ENCODE assay signal across 23 mouse cellular contexts in genomic region chr10:12045937-12046336, GRCm38 (mm10).
"Had no signal": no experiment of that assay in that cellular context is flagged by ENCODE, and none has a peak within 500 bp of the region (broad histone marks: within the 10 kb centered on the region; RNA-seq: fewer than 3 reads in every experiment).

No protein-coding gene starts in this region.

- H3K27ac ChIP-seq: heart, adult 2 months; hindbrain, embryonic 13.5 days; hindbrain, embryonic 15.5 days; hindbrain, postnatal 0 days; kidney, embryonic 15.5 days; kidney, postnatal 0 days; limb, embryonic 12.5 days; liver, embryonic 12.5 days; liver, embryonic 14.5 days had no signal

- ATAC-seq: hindbrain, postnatal 0 days; liver, embryonic 12.5 days had no signal

- H3K9ac ChIP-seq: heart, embryonic 12.5 days; hindbrain, embryonic 13.5 days; hindbrain, embryonic 15.5 days; kidney, embryonic 15.5 days; limb, embryonic 12.5 days; liver, embryonic 12.5 days; liver, embryonic 14.5 days had no signal

- H3K4me3 ChIP-seq: heart, adult 2 months; heart, embryonic 12.5 days; hindbrain, embryonic 13.5 days; hindbrain, embryonic 15.5 days; kidney, embryonic 15.5 days; limb, embryonic 12.5 days; liver, embryonic 12.5 days had no signal

- H3K9me3 ChIP-seq: heart, embryonic 12.5 days; hindbrain, embryonic 13.5 days; hindbrain, embryonic 15.5 days; kidney, embryonic 15.5 days; limb, embryonic 12.5 days; liver, embryonic 12.5 days had no signal

- DNase-seq: gastrocnemius, postnatal 14 days; gastrocnemius, postnatal 36 days; heart, adult 11 months; heart, adult 2 months; heart, postnatal 10 days; heart, postnatal 36 days; kidney, adult 11 months; kidney, adult 2 months; kidney, adult 9 months; kidney, postnatal 14 days; kidney, postnatal 36 days; layer of hippocampus, adult 9-11 months; layer of hippocampus, postnatal 36 days; left cerebral cortex, postnatal 4 days had no signal

- H3K4me2 ChIP-seq: heart, embryonic 12.5 days; hindbrain, embryonic 13.5 days; hindbrain, embryonic 15.5 days; kidney, embryonic 15.5 days; limb, embryonic 12.5 days; liver, embryonic 12.5 days had no signal

- H3K36me3 ChIP-seq: heart, embryonic 12.5 days; hindbrain, embryonic 13.5 days; hindbrain, embryonic 15.5 days; kidney, embryonic 15.5 days; limb, embryonic 12.5 days; liver, embryonic 12.5 days had no signal

- H3K4me1 ChIP-seq: heart, embryonic 12.5 days; hindbrain, embryonic 13.5 days; hindbrain, embryonic 15.5 days; kidney, embryonic 15.5 days; limb, embryonic 12.5 days; liver, embryonic 12.5 days had no signal

- H3K27me3 ChIP-seq: heart, embryonic 12.5 days; hindbrain, embryonic 13.5 days; hindbrain, embryonic 15.5 days; kidney, embryonic 15.5 days; limb, embryonic 12.5 days; liver, embryonic 12.5 days had no signal
